Mouse (Mus musculus) layer of hippocampus, postnatal 25 days (tissue): ENCODE results near the gene Foxj3. TPM values are rescaled to one million over a fixed set of nuclear protein-coding genes. Genes with fewer than 3 reads are reported as not detected.

Experiments used
- DNase-seq, 2 experiments: peaks; one replicate each; pipeline ENCODE4 v3.0.0; 2022; ENCODE audit warnings: mixed read lengths in 2 of 2, low spot score in 1 of 2; ENCODE audit errors: extremely low spot score in 1 of 2
- total RNA-seq, 2 experiments: library from RNA; stranded (reverse); gene quantifications; 2 replicates each; pipeline ENCODE4 v1.2.3; 2021

The Foxj3 gene
- total RNA-seq, 2 experiments from 2014 or later = 66.0 to 80.5 TPM

DNA sequence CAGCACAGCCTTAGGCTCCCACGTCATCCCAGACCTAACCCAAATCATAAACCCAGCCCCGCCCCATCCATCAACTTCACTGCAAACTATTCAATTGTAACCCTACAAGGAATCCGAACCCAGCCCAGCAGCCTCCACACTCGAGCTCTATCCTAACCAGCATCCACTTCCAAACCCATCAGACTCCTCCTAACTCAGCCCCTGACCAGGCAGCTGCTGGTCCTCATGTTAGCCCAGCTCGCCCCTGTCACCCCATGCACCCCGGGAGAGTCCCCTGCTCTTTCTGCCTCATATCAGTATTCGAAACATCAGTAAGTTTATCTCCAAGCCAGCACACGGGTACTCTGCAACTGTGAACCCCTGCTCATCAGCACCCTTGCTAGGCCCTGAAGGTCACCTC is 98.9 kb downstream of the Foxj3 start:
- DNase-seq = no peak

GRCm38 (mm10) chr4:119636731-119637130 is 99.9 kb downstream of the Foxj3 start:
- no peak for DNase-seq

DNA sequence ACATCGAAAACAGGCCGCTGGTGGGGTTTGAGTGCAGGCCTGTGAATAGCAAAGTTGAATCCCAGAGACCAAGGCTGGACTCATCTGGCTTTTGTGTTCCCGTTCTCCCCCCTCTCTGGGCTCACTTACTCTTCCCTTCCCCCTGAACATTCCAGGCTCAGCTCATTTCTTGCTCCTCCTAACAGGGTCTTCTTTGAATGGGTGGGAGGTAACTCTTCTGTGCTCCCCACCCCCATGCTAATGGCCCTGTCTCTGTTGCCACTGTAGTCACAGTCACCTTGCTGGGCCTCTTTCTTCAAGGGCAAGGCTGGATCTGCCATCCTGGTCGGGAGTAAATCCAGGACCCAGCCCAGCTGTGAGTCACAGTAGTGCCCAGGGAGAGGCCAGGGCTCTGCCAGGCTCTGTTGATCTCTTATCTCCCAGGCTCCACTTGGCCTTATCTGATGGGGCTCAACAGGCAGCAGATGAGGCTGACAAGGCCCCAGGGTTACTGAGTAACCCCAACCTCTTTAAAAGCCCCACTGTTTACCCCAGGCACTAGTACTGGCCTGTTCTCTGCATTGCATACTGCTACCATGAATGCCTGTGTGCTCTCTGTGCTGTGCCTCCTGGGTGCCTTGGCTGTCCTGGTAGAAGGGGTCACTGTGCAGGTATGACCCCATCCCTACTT is 100.5 kb downstream of the Foxj3 start, which contains the start of gene Guca2a:
Guca2a (plus strand) TSS at position 529 of the 670 bp plus-strand sequence.
- DNase-seq = no peak

DNA sequence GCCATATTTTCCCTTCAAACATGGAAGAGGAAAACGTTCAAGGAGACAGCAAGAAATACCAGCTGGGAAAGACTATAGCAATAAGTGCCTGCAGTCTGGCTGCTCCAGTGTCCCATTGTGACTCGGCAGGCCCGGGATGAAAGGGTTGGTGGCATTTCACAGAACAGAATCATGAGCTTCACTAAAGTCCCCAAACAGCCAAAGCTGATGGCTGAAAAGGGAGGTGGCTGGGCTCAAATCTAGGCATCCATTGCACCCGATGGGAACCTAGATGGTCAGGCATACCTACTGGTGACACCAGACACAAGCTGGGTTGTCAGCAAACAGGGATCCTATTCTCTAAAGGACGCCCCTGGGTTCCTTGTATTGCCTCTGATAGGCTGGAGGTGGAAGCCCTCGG is 101.1 kb downstream of the Foxj3 start:
- DNase-seq = no peak

DNA sequence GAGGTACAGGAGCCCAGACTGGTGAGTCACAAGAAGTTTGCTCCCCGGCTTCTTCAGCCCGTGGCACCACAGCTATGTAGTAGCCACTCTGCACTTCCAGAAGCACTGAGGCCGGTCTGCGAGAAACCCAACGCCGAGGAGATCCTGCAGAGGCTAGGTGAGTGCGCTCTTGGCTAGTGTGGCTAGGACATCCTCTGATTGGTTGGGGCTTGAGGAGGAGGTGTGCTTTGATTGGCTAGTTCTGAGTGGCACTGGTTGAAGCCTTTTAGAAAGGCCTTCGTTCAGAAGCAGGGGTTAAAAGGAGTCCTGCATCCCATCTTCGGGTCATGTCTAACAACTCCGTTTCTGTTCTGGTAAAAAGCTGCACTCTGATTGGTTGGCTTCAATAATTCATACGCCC is 101.9 kb downstream of the Foxj3 start:
- DNase-seq = no peak

DNA sequence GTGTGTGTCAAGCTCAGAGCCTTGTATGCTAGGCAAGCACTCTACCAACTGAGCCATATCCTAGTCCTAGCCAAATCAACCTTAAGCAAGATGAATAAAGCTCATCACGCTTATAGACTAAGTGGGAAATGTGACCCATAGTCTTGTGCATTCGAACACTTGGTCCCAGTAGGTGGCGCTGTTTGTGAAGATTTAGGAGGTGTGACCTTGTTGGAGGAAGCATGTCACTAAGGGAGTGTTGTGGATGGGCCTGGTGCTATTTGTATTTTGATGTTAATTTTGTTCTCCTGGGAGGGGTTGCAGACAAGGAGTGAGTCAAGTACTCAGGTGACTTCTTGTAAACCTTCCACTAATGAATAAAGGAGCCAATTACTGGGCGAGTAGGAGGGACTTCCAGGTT is 105.9 kb downstream of the Foxj3 start:
- no peak for DNase-seq

GRCm38 (mm10) chr4:119657011-119657410 is 120.2 kb downstream of the Foxj3 start:
- no peak for DNase-seq

DNA sequence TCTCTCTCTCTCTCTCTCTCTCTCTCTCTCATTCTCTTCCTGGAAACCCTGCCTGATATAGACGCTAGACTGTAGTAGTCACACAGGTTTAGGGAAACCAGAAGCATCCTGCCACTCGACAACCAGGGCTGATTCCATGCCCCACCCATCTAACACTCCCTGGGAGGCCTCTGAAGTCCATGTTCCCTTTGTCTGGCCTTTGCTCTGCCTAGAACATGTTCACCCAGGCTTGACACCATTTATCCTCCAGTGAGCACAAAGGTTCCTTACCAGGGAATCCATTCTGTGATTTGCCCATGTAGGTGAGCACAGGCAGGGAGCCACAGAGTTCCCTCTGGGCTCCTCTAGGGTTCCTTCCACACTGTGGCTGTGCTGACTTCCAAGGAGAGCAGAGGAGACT is 121.4 kb downstream of the Foxj3 start:
- DNase-seq = no peak

GRCm38 (mm10) chr4:119658731-119659130 is 121.9 kb downstream of the Foxj3 start, which contains the start of gene Guca2b:
Guca2b (minus strand) TSS chr4:119658954.
- DNase-seq = no peak

DNA sequence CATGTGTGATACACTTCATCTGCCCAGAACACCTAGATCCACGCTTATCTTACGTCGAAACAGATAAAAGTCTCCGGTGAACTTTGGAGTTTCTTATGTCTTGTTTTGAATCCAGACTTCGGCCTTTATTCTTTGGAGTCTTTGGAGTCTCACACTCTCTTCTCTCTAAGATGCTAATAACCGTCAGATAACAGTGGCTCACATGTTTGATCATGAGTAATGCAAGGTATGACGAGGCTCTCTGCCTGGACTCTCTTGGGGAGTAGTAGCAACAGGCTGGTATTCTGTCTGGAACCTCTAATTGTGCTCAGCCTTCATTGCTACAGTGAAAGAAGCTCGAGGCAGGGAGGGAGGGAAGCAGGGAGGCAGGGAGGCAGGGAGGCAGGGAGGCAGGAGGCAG is 123.2 kb downstream of the Foxj3 start:
- no peak for DNase-seq

- no peak for DNase-seq
Measured at GRCm38 (mm10) chr4:119662151-119662550, 125.3 kb downstream of the Foxj3 start.

GRCm38 (mm10) chr4:119662976-119663375 is 126.2 kb downstream of the Foxj3 start:
- no peak for DNase-seq

GRCm38 (mm10) chr4:119663409-119664095 is 126.7 kb downstream of the Foxj3 start:
- DNase-seq = no peak

GRCm38 (mm10) chr4:119665166-119665565 is 128.4 kb downstream of the Foxj3 start:
- no peak for DNase-seq

GRCm38 (mm10) chr4:119666116-119666515 is 129.3 kb downstream of the Foxj3 start:
- no peak for DNase-seq

DNA sequence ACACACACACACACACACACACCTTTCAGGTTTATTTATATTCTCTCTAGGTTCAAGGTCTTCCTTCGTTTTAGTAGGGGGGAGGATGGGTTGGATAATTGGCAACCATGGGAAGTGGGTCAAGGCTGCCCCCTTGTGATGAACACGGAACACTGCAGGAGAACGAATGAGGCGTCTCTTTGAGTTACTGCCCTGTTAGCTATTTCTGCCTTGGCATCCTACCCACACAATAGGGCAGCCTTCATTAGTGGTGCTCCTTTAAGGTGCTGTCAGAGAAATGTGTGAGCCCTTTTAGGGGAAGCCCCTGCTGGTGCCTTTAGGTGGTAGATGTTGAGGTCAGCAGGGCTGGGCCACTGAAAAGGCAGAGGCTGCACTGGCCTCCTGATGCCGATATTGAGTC is 130.7 kb downstream of the Foxj3 start:
- DNase-seq = peak in 1 of 2 experiments; percentile 37

- DNase-seq = no peak
Measured at GRCm38 (mm10) chr4:119668185-119668584, 131.4 kb downstream of the Foxj3 start.

- DNase-seq = no peak
Measured at GRCm38 (mm10) chr4:119668596-119668995, 131.8 kb downstream of the Foxj3 start.

- DNase-seq = no peak
Measured at GRCm38 (mm10) chr4:119669356-119670209, 132.8 kb downstream of the Foxj3 start.

DNA sequence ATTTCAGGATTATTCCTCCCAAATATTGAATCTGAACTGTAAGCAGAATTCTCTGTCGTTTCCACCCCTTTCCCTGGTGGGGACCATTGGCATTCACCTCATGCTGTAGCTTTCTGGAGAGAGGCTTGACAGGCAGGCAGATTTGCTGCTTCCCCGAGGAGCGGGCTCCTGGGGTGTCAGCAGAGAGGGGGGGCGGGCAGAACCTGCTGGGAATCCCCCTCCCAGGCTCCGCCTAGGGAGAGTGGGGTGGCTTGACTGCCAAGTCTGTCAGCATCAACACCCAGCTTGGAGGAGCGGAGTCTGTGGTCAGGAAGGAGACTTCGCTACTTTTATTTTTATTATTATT is 133.4 kb downstream of the Foxj3 start:
- no peak for DNase-seq

GRCm38 (mm10) chr4:119670736-119671135 is 133.9 kb downstream of the Foxj3 start:
- no peak for DNase-seq
